Mouse (Mus musculus) heart, embryonic 13.5 days (tissue): ENCODE data around the gene Rtp2. TPM values are rescaled to one million over a fixed set of nuclear protein-coding genes. Genes with fewer than 3 reads are reported as not detected.
A peak's percentile ranks its signal among the peaks of the same experiment; 100 is the strongest.

ENCODE experiments used
- ATAC-seq: fragments of 200-750 bp; cut with Nextera tagmentation; 2 replicates; pipeline ENCODE4 v1.8.0; 2017; ENCODE audit warnings: moderate TSS enrichment; ENCODE audit not compliant: insufficient number of reproducible peaks, low FRiP score, low TSS enrichment; ENCODE audit errors: extremely low read depth
- H3K27ac ChIP-seq: fragments of 300-500 bp; sonication (generic); replicated peaks from 2 replicates; pipeline ENCODE4 v1.5.1; 2015; ENCODE audit warnings: moderate library complexity, mild to moderate bottlenecking, inconsistent platforms
- H3K27me3 ChIP-seq: fragments of 300-500 bp; sonication (generic); replicated peaks from 2 replicates; pipeline ENCODE4 v1.6.1; 2015; ENCODE audit warnings: mild to moderate bottlenecking, inconsistent platforms
- H3K36me3 ChIP-seq: fragments of 300-500 bp; sonication (generic); 2 replicates; pipeline ENCODE4 v1.6.1; 2015; ENCODE audit warnings: mild to moderate bottlenecking, inconsistent platforms
- H3K4me1 ChIP-seq: fragments of 300-500 bp; sonication (generic); 2 replicates; pipeline ENCODE4 v1.6.1; 2015; ENCODE audit warnings: inconsistent platforms
- H3K4me2 ChIP-seq: fragments of 300-500 bp; sonication (generic); 2 replicates; pipeline ENCODE4 v1.6.1; 2015; ENCODE audit warnings: inconsistent platforms, mild to moderate bottlenecking, moderate library complexity
- H3K4me3 ChIP-seq: fragments of 300-500 bp; sonication (generic); 2 replicates; pipeline ENCODE4 v1.5.1; 2015; ENCODE audit warnings: moderate library complexity, mild to moderate bottlenecking, inconsistent platforms
- H3K9ac ChIP-seq: fragments of 300-500 bp; sonication (generic); 2 replicates; pipeline ENCODE4 v1.6.1; 2015; ENCODE audit warnings: inconsistent platforms, mild to moderate bottlenecking, moderate library complexity
- H3K9me3 ChIP-seq: fragments of 300-500 bp; sonication (generic); 2 replicates; pipeline ENCODE4 v1.6.1; 2016; ENCODE audit warnings: inconsistent platforms
- WGBS: fragments of 180-500 bp; shearing (Covaris S2); methylation state at CpG from one replicate; pipeline ENCODE4 v1.1.7; 2015; ENCODE audit warnings: mixed read lengths; 5-methylcytosine and 5-hydroxymethylcytosine counted together
- polyA plus RNA-seq: library from polyadenylated mRNA; unstranded; fragments of >200 nt; fragmentation: Nextera tagmentation; extraction: Ambion mirVana; gene quantifications from 2 replicates; pipeline ENCODE4 v1.2.1, GENCODE M21; 2015

Rtp2 gene
- not detected in 2 replicates for polyA plus RNA-seq

DNA sequence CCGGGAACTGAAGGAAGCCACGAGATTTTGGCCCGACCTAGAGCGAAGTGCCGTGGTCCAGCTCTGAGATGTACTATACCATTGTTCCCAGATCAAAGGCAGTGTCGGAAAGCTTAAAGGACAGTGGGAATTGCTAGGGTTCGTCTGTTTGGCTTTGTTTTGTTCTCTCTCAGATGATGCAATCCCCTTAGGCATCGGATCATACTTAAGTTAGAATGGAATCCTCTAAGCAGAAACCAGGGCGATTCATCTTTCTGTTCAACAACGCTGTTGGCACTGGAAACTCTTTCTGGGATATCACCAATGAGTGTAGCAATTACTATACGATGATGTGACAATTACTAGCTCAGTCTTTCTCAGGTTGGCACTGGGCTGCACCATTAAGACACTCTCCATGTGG is at the start of gene Rtp2:
Gene Rtp2, minus strand, starts transcription at position 101 of the 400 bp plus-strand sequence.
- H3K4me1 ChIP-seq, result 0 out of 2 replicates have a peak, but pooled peaks cover 4% of the 10 kb centered on the region
- peak within 1 kb of the TSS; percentile 26 for H3K4me3 ChIP-seq
- H3K36me3 ChIP-seq, result no peaks in the 10 kb centered on the region
- H3K9ac ChIP-seq, result peak within 1 kb of the TSS; percentile 47; the same call in 1 of the 2 replicates
- H3K27me3 ChIP-seq, result peaks cover 8% of the 10 kb centered on the region
- 83% methylated on average over 11 of the region's 11 CpGs for WGBS
- no peak within 1 kb of the TSS for H3K27ac ChIP-seq
- ATAC-seq, result no peak
- peak within 1 kb of the TSS; percentile 60 for H3K4me2 ChIP-seq
- H3K9me3 ChIP-seq, result no peaks in the 10 kb centered on the region

- 2% methylated on average over 32 of the region's 32 CpGs for WGBS
- Histone ChIP-seq H3K27ac (no peak overlapping the region), H3K9ac (peak overlapping the region; percentile 82), H3K4me1 (peaks cover 49% of the 10 kb centered on the region), H3K36me3 (no peaks in the 10 kb centered on the region), H3K9me3 (no peaks in the 10 kb centered on the region), H3K27me3 (peaks cover 21% of the 10 kb centered on the region), H3K4me2 (peak overlapping the region; percentile 99), H3K4me3 (peak overlapping the region; percentile 85)
- no peak for ATAC-seq
Observed at GRCm38 (mm10) chr16:23980991-23981720, 49.0 kb upstream of the Rtp2 start.

DNA sequence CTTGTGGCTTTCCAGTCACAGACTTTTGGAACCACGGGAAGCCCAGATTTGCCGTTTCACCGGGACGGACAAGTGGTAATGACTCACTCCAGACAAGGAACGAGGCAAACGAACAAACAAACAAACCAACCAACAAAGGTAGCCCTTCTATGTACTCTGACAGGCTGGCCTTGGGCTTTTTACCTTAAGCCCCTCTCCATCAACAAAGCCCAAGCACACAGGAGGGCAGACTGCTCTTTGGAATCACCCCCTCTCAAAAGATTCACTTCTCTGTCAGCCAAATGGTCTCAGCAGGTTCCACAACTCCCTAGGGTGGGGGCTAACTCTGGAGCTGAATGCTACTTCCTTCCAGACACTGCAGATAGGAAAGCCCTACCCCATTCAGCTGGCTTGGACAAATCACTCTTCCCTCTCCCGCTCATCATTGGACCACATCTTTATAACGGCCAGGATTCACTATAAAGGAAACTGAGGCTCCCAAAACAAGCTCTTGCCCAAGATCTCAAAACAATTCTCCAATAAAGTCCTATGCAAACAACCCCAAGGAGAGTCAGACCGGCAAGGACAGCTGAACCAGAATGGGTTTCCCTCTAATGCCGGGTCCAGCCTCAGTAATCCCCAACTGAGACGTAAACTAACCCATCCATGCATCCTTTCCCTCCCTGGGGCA is 48.1 kb upstream of the Rtp2 start:
- Histone ChIP-seq H3K9me3 (no peaks in the 10 kb centered on the region), H3K27ac (no peak overlapping the region), H3K27me3 (peaks cover 21% of the 10 kb centered on the region), H3K9ac (peak overlapping the region; percentile 82), H3K4me1 (peaks cover 41% of the 10 kb centered on the region), H3K4me3 (peak overlapping the region; percentile 85), H3K36me3 (no peaks in the 10 kb centered on the region), H3K4me2 (peak overlapping the region; percentile 99)
- no peak for ATAC-seq
- WGBS, result 14% methylated on average over 11 of the region's 11 CpGs

GRCm38 (mm10) chr16:23979446-23979845 is 47.3 kb upstream of the Rtp2 start:
- 88% methylated on average over 9 of the region's 9 CpGs for WGBS
- Histone ChIP-seq H3K27ac (no peak overlapping the region), H3K4me2 (no peak overlapping the region), H3K27me3 (peaks cover 21% of the 10 kb centered on the region), H3K9me3 (no peaks in the 10 kb centered on the region), H3K4me3 (no peak overlapping the region), H3K9ac (no peak overlapping the region), H3K36me3 (no peaks in the 10 kb centered on the region), H3K4me1 (peaks cover 33% of the 10 kb centered on the region)
- ATAC-seq, result no peak

GRCm38 (mm10) chr16:23978495-23978894 is 46.3 kb upstream of the Rtp2 start:
- 77% methylated on average over 4 of the region's 4 CpGs for WGBS
- Histone ChIP-seq H3K4me1 (peaks cover 33% of the 10 kb centered on the region), H3K9ac (no peak overlapping the region), H3K27me3 (peaks cover 21% of the 10 kb centered on the region), H3K36me3 (no peaks in the 10 kb centered on the region), H3K9me3 (no peaks in the 10 kb centered on the region), H3K4me2 (no peak overlapping the region), H3K4me3 (no peak overlapping the region), H3K27ac (no peak overlapping the region)
- ATAC-seq, result no peak

GRCm38 (mm10) chr16:23977732-23978131 is 45.5 kb upstream of the Rtp2 start:
- H3K36me3 ChIP-seq, result no peaks in the 10 kb centered on the region
- no peak overlapping the region for H3K4me2 ChIP-seq
- no peak overlapping the region for H3K4me3 ChIP-seq
- no peak overlapping the region for H3K9ac ChIP-seq
- no peak for ATAC-seq
- WGBS, result 81% methylated on average over 3 of the region's 3 CpGs
- peaks cover 33% of the 10 kb centered on the region for H3K4me1 ChIP-seq
- H3K27me3 ChIP-seq, result peaks cover 21% of the 10 kb centered on the region
- no peak overlapping the region for H3K27ac ChIP-seq
- H3K9me3 ChIP-seq, result no peaks in the 10 kb centered on the region

DNA sequence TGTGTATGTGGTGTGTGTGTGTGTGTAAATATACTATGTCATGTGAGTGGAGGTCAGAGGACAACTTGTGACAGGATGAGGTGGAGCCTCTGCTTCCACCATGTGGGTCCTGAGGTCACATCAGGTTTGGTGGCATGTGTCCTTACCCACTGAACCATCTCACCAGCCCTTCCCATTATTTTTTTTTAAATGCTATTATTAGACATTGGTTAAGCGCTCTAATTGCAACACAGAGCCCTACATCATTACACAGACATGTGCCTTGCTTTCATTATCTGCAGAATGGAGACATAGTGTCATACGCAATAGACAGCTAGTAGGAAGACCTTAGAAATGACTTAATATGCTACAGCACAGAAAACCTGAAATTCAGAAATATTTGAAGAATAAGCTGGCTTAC is 44.0 kb upstream of the Rtp2 start:
- Histone ChIP-seq H3K9ac (no peak overlapping the region), H3K4me1 (peaks cover 35% of the 10 kb centered on the region), H3K4me2 (no peak overlapping the region), H3K27me3 (peaks cover 21% of the 10 kb centered on the region), H3K9me3 (no peaks in the 10 kb centered on the region), H3K36me3 (no peaks in the 10 kb centered on the region), H3K4me3 (no peak overlapping the region), H3K27ac (no peak overlapping the region)
- ATAC-seq, result no peak
- WGBS, result 72% methylated on average over 2 of the region's 2 CpGs

- Histone ChIP-seq H3K4me2 (no peak overlapping the region), H3K4me1 (peaks cover 38% of the 10 kb centered on the region), H3K27ac (no peak overlapping the region), H3K36me3 (no peaks in the 10 kb centered on the region), H3K9ac (no peak overlapping the region), H3K9me3 (no peaks in the 10 kb centered on the region), H3K27me3 (no peaks in the 10 kb centered on the region; the same call in 1 of the 2 replicates), H3K4me3 (no peak overlapping the region)
- no peak for ATAC-seq
- WGBS, result 68% methylated on average over 9 of the region's 9 CpGs
Observed at GRCm38 (mm10) chr16:23973635-23974367, 41.6 kb upstream of the Rtp2 start.

DNA sequence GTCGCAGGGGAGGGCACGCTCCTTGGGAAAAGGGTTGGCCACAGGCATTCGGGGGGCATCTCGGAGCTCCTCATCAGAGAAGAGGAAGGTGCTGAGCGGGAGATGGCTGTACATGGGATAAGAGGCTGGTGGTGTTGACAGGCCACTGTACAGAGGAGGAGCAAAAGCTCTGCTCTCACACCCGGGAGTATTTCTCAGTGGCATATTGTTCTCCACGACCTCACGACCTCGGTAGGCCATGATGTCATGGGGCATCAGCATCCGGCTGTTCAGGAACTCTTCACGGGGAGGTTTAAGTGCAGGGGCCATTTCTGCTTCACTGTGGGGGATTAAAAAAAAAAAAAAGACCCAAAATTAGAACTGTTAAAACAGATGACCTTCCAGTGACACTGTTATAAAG is 40.7 kb upstream of the Rtp2 start:
- Histone ChIP-seq H3K4me3 (no peak overlapping the region), H3K9ac (no peak overlapping the region), H3K4me1 (peaks cover 38% of the 10 kb centered on the region), H3K36me3 (peaks cover 4% of the 10 kb centered on the region), H3K27ac (no peak overlapping the region), H3K4me2 (no peak overlapping the region), H3K27me3 (no peaks in the 10 kb centered on the region; the same call in 1 of the 2 replicates), H3K9me3 (no peaks in the 10 kb centered on the region)
- ATAC-seq, result no peak
- WGBS, result 33% methylated on average over 11 of the region's 11 CpGs

- no peak overlapping the region for H3K4me2 ChIP-seq
- ATAC-seq, result no peak
- no peak overlapping the region for H3K4me3 ChIP-seq
- no peak overlapping the region for H3K27ac ChIP-seq
- no peak overlapping the region for H3K9ac ChIP-seq
- 71% methylated on average over 20 of the region's 20 CpGs for WGBS
- peaks cover 11% of the 10 kb centered on the region for H3K36me3 ChIP-seq
- no peaks in the 10 kb centered on the region for H3K9me3 ChIP-seq
- H3K27me3 ChIP-seq, result no peaks in the 10 kb centered on the region; the same call in 1 of the 2 replicates
- peaks cover 38% of the 10 kb centered on the region for H3K4me1 ChIP-seq
Observed at GRCm38 (mm10) chr16:23972126-23972740, 40.0 kb upstream of the Rtp2 start.

- H3K27ac ChIP-seq, result no peak overlapping the region
- no peaks in the 10 kb centered on the region; the same call in 1 of the 2 replicates for H3K27me3 ChIP-seq
- peaks cover 38% of the 10 kb centered on the region for H3K4me1 ChIP-seq
- H3K9me3 ChIP-seq, result no peaks in the 10 kb centered on the region
- H3K4me3 ChIP-seq, result no peak overlapping the region
- WGBS, result 62% methylated on average over 14 of the region's 14 CpGs
- no peak overlapping the region for H3K4me2 ChIP-seq
- ATAC-seq, result no peak
- no peak overlapping the region for H3K9ac ChIP-seq
- H3K36me3 ChIP-seq, result peaks cover 12% of the 10 kb centered on the region
Observed at GRCm38 (mm10) chr16:23969919-23970318, 37.7 kb upstream of the Rtp2 start.
